Mouse (Mus musculus) large intestine, adult 2 months (tissue): ENCODE measurements around the gene Naip6. TPM values are rescaled to one million over a fixed set of nuclear protein-coding genes. Genes with fewer than 3 reads are reported as not detected.

Experiments
- polyA plus RNA-seq: library from polyadenylated mRNA; depleted of rRNA; stranded (reverse); fragments of >200 nt; gene quantifications from 2 replicates; pipeline ENCODE4 v1.2.3, GENCODE M21; 2012; rRNA removed

Naip6 gene
- polyA plus RNA-seq, 1 experiment: 54.0 TPM

Other genes with a start within 250 kb of the Naip6 start
- 1.7 and 2.6 TPM in 2 replicates for gene Bdp1, start 213.6 kb downstream of the Naip6 start, polyA plus RNA-seq
- 4.9 and 5.7 TPM in 2 replicates for gene Serf1, start 209.7 kb downstream of the Naip6 start, polyA plus RNA-seq
- gene Smn1, start 192.8 kb downstream of the Naip6 start, polyA plus RNA-seq: 13.4 and 13.9 TPM in 2 replicates
- gene Naip2, start 115.6 kb downstream of the Naip6 start, polyA plus RNA-seq: 14.4 and 22.0 TPM in 2 replicates
- gene Naip5, start 71.4 kb downstream of the Naip6 start, polyA plus RNA-seq: 38.8 and 59.2 TPM in 2 replicates
- gene Naip1, start 135.2 kb upstream of the Naip6 start, polyA plus RNA-seq: 18.6 and 19.6 TPM in 2 replicates
- gene Gtf2h2, start 174.9 kb upstream of the Naip6 start, polyA plus RNA-seq: 15.4 and 21.1 TPM in 2 replicates
- 31.6 and 48.4 TPM in 2 replicates for gene Ocln, start 235.0 kb upstream of the Naip6 start, polyA plus RNA-seq